Mouse (Mus musculus) left cerebral cortex, postnatal 25 days (tissue): Measurements from ENCODE around the gene Ttll4. TPM values are rescaled to one million over a fixed set of nuclear protein-coding genes. Genes with fewer than 3 reads are reported as not detected.

Experiments used
- DNase-seq, 2 experiments: peaks; one replicate each; pipeline ENCODE4 v3.0.0; 2022; ENCODE audit warnings: low spot score in 2 of 2, mixed read lengths in 1 of 2
- intact Hi-C: fragments of 180-260 bp; cut with DNase I; formaldehyde crosslinking; loops from one replicate; pipeline ENCODE4 v1.15.1; 2025
- total RNA-seq, 2 experiments: library from RNA; stranded (reverse); gene quantifications; 2 replicates each; pipeline ENCODE4 v1.2.3; 2021

Gene Ttll4
- total RNA-seq, 2 experiments from 2014 or later = 20.2 to 20.5 TPM

DNA sequence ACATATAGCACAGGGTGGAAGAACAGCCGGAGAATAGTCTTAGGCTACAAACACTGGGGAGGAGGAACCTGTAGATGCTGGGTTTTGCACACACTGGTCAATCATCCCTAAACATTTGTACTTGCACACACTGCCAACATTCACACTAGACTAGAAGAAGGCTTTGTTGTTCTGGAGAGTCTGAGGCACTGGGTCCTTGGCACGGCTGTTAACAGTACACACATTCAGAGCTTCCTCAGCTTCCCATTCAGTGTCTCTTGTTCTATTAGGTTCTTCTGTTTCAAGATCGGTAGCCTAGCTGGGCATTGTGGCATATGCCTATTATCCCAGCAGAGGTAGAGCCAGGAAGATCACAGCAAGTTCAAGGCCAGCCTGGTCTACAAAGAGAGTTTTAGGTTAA lies 42.6 kb downstream of the Ttll4 start:
- DNase-seq = peak in 1 of 2 experiments; percentile 19
- intact Hi-C loops = no loop called here

DNA sequence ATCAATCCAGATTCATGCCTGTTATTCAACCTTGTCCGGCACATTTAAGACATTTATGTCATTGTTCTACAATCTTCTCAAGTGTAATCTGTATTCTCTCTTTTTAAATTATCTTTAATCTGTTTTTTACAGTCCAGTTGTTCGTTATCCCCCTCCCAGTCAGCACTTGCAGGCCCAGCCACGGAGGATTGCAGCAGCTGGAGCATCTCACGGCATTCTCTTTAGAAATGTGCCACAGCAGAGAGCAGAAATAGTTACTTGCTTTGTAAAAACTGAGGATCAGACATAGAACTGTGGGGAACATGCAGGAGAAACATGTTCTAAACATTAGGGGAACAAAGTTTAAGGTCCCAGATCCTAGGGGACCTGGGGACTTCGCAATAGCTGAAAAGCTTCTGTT lies 43.5 kb downstream of the Ttll4 start:
- no peak for DNase-seq
- intact Hi-C loops = no loop called here

DNA sequence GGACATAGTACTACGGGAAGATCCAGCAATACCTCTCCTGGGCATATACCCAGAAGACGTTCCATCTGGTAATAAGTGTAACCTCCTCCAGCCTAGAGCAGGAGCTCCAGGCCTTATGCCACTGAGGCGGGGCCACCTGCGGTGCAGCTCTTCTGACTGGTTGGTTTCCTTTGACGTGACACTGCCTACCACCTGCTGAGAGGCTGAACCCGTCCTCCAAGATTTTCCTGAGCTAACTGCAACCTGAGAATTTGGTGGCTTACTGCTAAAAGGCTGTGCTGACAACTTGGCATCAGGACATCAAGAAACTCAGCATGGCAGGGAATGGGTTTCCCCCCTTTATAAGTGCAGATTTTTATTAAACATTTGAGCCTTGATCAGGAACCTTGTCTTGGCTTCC lies 48.0 kb downstream of the Ttll4 start:
- no peak for DNase-seq
- intact Hi-C loops = no loop called here

DNA sequence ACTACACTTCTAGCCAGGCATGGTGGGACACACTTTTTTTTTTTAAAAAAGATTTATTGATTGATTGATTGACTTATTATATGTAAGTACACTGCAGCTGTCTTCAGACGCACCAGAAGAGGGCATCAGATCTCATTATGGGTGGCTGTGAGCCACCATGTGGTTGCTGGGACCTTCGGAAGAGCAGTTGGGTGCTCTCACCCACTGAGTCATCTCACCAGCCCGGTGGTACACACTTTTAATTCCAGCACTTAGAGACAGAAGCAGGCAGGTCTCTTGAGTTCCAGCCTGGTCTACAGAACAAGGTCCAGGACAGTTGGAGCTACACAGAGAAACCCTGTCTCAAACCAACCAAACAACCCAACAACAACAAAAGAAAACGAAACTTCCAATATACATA lies 50.5 kb downstream of the Ttll4 start:
- DNase-seq = no peak
- intact Hi-C loops = no loop called here

DNA sequence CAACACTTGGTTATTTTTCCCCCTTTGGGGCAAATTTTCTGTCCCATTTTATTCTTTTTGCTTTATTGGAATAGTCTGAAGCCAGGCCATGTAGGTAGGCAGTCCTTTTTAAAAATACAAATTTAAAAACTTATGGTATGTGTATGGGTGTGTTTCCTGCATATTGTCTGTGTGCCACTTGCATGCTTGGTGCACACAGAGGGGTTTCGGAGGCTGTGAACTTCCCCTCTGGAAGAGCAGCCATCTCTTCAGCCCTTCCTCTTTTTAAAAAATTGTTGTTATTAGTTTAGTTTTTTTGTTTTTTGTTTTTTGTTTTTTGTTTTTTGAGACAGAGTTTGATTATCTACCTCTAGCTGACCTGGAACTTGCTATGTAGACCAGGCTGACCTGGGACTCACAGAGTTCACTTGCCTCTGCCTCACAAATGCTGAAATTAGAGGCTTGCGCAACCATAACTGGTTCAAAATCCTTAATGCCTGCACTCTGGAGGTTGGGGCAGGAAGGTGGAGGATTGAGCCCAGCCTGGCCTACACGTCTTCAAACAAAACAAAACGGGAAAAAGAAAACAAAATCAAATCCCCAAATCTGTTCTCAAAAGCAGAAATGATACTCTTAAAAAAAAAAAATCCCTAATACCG lies 51.0 kb downstream of the Ttll4 start:
- DNase-seq = no peak
- intact Hi-C loops = no loop called here

DNA sequence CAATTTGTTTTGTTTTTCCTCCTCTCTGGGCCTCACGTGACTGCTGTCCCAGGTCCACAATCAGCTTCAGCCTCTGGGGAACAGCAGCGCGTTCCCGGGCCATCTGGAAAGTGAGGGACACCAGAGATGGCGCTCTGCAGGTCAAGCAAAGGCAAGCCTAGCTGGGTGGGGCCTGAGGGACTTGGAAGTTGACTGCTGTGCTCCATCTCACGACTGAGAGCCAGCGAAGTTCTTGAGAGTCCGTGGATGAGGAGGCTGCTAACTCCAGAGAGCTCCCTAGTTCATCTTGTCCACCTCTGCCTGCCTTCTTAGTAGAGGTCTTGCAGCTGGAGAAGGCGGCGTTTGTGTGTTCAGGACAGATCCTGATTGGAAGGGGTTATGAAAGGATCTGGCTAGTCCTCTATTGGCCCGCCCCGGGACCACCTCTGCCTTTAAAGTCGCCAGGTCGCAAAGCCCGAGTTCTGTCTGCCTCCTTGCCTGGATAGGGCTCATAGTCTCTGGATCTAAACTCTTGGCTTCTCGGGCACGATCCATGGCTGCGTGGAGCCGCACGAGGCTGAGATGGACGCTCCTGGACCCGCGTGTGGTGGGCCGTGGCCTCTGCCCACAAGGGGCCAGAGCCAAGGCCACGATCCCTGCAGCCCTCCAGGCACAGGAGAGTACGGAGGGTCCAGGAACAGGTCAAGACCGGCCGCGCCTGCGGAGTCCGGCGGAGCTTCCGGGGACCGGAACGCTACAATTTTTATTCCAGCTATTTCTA lies 51.7 kb downstream of the Ttll4 start, which contains the start of gene Cyp27a1:
Cyp27a1 (plus strand) TSS at position 476 of the 760 bp plus-strand sequence.
- intact Hi-C loops = no loop called here

DNA sequence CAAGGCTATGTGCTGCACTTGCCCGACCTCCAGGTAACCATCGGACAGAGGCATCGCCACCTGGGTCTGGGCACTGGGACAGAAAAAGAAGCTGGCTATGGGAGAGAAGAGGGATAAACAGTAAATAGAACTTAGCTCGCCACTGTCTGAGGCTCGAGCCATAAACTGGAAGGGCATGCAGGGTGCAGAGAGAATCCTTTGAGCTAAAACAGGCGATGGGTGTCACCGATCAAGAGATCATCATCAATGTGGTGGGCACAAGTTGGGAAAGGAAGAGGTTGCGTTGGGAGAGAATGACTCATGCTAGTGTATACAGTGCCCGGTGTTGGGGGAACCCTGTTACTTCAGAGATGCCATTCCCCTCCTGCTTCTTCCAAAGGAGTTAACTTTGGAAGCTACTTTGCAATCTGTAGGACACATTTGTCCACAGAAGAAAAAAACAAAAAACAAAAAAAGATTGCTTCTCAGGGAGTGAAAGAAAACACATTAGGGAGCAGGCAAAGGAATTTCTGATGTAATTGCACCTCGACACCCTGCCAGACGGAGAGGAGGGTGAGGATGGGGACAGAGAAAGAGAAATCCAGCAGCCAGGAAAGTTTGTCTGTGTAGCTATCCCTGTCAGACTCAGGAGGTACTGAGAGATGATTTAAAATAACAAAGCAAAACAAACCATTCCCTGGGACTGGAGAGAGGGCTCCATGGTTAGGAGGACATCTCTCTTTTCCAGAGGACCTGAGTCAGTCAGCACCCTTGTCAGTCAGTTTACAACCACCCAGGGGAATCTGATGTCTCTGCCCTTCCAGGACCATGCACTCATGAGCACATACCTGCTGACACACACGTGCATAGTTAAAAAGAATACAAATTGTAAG lies 52.5 kb downstream of the Ttll4 start:
- intact Hi-C loops = no loop called here
- DNase-seq = no peak

More for the DNA sequence above, 51.7 kb downstream of the Ttll4 start, which contains the start of gene Cyp27a1:
- peak; percentile 9 to 13 for DNase-seq

DNA sequence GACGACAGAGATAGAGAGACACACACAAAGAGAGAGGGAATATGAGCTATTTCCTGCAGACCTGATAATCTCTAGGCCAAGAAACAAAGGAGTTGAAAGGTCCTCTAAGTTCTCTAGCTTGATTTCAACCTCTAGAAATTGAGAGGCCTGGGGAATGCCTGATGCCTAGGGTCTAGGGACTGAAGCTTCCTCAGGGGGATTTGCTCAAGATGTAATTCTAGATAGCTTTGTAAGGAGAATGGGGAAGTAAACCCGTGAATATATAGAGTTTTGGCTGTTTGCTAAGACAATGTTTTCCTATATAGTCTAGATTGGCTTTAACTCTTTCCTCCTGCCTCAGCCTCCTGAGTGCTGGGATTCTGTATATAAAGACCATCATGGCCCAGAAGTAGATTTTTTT lies 53.4 kb downstream of the Ttll4 start:
- DNase-seq = no peak
- intact Hi-C loops = no loop called here

DNA sequence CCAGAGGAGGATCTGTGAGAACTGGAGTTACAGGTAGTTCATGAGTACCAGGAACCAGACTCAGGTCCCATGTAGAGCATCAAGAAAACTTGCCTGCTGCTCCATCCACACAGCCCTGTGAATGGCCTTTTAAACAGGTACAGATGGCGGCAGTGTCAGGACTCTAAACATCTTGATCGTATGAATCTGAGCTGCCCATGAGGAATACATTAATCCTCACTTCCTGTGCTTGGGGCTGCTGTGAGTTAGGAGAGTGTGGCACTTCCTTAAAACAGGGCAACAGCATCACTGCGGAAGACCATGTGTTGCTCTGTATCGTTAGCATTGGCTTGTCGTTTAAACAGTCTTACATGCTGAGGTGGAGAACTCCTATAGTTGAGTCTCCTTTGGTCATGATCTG lies 53.9 kb downstream of the Ttll4 start:
- intact Hi-C loops = no loop called here
- no peak for DNase-seq

DNA sequence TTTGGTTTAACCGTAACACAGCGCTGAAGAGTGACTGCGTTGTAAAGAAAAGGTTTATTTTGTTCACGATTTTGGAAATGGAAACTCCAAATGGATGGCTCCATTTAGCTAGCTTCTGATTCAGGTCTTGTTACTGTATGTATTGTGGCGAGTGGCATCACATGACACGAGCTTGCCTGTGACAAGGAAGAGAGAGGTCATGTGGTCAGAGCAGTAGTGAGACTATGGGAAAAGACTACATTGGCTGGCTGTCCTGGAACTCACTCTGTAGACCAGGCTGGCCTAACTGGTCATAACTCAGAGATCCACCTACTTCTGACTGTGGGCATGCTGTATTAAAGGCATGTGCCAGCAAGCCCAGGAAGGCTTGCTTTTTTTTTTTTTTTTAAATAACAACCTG lies 54.3 kb downstream of the Ttll4 start:
- intact Hi-C loops = no loop called here

DNA sequence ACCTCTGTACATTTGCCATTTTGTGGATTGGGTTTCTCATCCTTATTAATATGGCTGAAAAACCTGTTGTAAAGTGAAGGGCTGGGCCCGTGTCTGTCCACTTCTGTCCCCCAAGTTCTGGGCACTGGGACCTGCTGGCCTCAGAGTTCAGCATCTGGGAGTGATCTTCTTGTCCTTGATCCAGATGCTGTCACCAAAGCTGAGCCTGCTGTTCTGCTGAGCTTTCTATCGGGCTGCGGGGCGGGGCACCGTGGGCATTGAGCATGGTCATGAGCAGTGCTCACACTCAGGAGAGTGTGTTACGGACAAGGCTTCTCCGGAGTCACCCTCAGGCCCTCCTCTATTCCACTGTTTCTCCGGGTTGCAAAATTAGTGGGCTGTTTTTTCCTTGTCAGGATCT lies 56.6 kb downstream of the Ttll4 start:
- no peak for DNase-seq
- intact Hi-C loops = no loop called here

More for the DNA sequence above, 54.3 kb downstream of the Ttll4 start:
- no peak for DNase-seq

DNA sequence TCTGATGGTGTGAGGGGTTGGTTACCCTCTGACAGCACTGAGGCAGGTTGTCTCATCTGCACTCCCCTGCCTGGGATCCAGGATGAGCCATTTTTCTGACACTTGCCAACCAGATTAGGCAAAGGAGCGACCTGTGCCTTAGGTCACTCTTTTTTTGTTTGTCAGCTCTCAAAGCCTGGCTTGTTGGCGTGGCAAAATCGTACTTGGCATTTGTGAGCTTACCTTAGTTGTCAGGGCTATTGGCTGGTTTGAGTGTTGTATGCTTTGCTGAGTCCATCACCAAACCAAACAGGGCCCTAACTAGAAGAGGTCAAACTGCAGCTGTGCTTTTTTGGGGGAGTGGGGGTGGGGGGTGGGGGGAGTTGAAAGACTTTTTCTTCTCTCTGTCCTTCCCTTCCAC lies 57.7 kb downstream of the Ttll4 start:
- no peak for DNase-seq
- intact Hi-C loops = no loop called here

DNA sequence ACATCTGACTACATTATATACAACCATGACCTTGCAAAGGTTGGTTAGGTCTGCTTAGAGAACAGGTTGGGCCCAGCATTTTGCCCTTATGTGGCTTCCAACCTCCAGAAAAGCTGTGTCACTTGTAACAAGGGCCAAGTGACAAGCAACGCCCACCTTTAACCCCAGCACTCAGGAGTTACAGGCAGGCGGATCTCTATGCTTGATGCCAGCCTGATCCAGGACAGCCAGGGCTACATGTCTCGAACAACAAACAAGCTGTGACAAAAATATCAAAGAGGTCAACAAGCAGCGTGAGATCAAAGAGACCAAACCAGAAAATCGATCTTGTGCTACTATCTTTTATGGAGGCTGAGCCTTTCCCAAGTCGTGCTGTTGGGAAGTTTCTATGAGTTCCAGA lies 60.1 kb downstream of the Ttll4 start:
- no peak for DNase-seq
- intact Hi-C loops = no loop called here

DNA sequence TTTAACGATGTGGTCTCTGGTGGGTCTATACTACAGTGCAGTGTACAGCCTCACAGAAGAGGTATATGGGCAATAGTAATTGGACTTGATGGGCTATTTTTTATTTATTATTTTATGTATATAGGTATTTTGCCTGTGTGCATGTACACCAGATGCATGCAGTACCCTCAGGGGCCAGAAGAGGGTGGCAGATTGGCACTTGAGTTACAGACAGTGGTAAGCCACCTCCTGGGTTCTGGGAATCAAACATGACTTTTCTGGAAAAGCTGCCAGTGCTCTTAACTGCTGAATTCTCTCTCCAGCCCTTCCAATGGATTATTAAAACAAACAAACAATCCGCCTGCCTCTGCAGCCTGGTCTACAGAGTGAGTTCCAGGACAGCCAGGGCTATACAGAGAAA lies 62.2 kb downstream of the Ttll4 start:
- intact Hi-C loops = no loop called here
- no peak for DNase-seq

DNA sequence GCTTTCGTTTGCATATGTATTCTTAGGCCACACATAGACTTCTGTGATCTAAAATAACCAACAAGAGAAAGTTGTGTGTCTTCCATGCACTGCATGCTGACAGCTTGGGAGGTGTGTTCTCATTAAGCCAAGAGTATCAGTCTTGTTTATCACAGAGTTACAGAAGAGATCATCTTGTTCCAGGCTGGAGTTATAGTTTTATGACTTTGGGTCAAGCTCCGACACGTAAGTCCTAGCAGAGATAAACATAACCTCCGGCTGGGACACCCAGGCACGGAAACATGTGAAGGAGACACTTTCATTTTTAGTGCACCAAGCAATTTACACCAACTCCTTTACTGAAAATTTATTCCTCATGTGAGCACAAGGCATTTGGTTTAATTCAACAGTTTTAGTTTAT lies 64.6 kb downstream of the Ttll4 start:
- intact Hi-C loops = no loop called here
- DNase-seq = no peak

DNA sequence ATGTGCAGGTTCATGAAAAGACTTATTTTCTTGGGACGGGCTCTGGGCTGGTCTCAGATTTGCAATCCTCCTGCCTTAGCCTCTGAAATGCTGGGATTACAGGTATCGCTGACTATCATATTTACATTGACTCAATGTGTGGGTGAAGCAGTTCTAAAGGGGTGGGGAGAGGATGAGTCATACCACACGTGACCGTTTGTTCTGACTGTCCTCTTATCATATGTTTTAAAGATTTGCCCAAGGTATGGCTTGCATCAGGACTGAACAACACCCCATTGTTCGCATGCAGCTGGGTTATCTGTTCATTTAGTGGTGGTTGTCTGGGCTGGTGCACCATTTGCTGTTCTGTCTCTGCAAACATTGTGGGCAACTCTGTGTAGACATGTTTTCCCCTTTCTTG lies 65.1 kb downstream of the Ttll4 start:
- intact Hi-C loops = no loop called here
- no peak for DNase-seq

DNA sequence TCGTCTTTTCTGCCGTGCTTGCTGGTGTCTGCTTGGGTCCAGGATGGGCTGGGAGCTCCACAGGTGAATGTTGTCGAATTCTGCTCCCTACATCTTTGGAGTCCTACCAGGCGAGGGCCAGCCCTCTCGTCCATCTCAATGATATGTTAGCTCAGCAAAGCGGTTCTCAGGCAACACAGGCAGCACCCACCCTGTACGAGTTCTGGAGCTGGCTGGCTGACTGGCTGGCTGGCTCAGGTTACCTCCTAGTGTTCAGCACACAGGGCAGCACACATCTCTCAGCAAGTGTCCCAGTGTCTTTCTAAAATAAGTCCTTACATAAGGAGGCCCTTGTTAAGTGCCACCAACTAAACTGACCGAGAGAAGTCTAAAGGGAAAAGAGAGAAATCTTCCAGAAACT lies 66.9 kb downstream of the Ttll4 start:
- intact Hi-C loops = no loop called here
- no peak for DNase-seq

DNA sequence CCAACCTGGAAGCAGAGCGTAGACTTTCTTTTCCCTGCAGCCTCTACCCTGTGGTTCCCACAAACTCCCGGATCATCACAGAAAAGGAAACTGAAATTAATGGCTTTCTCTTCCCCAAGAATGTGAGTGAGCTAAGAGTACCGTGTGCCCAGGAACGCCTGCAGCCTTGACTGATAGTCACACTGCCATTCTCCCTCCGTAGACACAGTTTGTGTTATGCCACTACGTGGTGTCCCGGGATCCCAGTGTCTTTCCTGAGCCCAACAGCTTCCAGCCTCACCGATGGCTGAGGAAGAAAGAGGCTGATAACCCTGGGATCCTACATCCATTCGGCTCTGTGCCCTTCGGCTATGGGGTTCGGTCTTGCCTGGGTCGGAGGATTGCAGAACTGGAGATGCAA lies 75.4 kb downstream of the Ttll4 start:
- DNase-seq = no peak
- intact Hi-C loops = no loop called here

DNA sequence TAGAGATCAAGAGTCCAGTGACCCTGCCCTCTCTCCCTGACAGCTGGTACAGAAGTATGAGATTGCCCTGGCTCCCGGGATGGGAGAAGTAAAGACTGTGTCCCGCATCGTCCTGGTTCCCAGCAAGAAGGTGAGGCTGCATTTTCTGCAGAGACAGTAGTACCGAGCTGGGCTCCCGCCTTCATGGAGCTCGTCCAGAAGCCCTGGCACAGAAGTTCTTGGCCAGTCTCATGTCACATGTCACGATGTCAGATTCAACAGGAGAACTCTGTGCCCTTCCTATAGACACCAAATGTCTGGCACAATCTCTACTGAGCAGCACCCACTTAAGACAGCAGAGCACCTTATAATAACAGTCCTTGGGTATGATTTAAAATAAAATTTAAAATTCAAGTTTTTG lies 76.0 kb downstream of the Ttll4 start:
- no peak for DNase-seq
- intact Hi-C loops = no loop called here

DNA sequence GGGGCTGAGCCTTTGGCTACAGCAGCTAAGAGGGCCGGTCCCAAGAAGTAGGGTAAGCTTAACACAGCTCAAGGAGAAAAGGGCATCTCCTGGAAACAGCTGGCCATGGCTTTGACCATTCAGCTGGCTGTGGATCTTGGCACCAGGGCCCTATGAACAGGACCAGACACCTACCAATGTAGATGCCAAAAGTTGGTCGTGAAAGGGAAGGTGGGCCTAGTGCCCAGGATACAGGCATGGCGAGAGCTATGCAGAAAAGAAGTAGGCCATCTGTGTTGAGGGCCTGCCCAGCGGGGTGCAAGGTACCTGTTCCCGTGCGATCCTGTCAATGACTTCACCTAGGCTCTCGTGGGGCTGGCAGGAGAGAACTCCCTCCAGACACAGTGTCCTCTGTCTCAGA lies 79.3 kb downstream of the Ttll4 start:
- intact Hi-C loops = no loop called here
- no peak for DNase-seq

DNA sequence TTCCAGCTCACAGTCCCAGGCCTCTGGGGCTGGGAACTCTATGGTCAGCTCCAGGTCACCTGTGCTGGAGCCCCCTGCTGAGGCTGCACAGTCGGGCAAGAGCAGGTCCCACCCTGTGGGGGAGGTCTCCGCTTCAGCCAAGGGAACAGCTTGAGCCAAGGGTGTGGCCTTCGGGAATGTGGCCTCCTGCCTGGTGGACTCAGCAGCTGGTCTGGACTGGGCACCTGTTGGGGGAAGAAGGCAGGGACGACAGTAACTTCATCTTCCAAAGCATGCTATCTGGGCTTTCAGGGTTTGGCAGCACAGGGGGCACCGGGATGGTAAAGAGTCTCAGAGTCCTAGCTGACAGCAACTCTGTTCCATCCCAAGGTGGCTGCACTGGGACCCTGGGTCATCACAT lies 85.8 kb downstream of the Ttll4 start:
- DNase-seq = no peak
- intact Hi-C loops = no loop called here
